Mouse (Mus musculus): ENCODE data around the gene Zfp69. TPM values are rescaled to one million over a fixed set of nuclear protein-coding genes. Genes with fewer than 3 reads are reported as not detected.

Zfp69 gene
- total RNA-seq, 2 experiments from 2014 or later = 1.3 to 1.8 TPM

DNA sequence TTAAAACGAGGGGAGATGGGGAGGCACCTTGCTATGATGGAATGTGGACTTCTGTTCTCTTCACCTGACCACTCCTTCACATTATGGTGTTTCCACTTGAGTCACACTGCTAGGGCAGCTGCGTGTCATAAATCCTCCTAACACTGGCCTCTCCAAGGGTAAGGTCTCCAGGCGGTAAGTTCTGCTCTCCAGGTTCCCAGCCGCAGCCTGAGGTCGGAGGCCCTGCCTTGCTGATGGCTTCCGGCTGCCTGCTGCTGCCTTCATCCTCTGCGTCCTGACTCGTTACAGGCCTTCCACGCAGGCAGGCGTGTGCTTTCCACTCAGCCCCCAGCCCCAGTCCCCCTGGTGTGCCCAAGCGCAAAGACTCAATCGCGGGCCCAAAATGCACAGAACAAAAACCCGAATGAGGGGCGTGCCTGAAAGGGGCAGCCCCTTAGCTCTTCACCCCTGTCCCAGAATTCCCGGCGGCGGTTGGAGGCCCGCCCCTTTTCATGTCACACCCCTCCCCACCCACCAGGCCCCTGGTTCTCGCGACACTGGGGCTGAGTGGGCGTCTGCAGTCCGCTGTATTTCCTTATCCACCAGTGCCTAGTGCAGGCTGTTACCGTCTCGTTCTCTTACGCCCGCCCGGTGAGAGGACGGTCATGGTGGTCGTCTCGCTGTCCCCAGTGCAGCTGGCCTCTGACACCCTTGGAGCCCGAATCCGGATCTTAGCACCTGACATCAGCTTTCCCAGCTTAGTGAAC, 26.8 kb downstream of the Zfp69 start, which contains the start of gene Exo5:
TSS of gene Exo5 (minus strand) at position 464 of the 746 bp plus-strand sequence.
- DNase-seq = peak; percentile 84 to 86

DNA sequence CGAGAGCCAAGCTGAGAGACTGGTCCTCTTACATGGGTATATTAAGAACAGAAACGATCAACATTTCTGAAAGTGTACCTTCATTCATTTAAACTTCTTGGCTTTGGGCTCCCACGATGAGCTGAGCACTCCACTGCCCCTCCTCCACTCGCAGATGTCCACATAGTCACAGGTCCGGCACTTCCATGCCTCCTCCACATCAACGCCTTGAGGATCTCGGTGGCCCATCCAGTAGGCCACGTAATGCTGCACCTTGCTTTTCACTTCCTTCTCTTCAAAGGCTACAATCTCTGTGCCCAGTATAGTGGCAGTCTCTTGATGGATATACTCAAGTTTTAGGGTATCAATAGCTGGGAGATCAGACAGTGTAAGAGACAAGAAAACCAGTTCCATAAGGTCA, 30.0 kb downstream of the Zfp69 start:
- DNase-seq = no peak

DNA sequence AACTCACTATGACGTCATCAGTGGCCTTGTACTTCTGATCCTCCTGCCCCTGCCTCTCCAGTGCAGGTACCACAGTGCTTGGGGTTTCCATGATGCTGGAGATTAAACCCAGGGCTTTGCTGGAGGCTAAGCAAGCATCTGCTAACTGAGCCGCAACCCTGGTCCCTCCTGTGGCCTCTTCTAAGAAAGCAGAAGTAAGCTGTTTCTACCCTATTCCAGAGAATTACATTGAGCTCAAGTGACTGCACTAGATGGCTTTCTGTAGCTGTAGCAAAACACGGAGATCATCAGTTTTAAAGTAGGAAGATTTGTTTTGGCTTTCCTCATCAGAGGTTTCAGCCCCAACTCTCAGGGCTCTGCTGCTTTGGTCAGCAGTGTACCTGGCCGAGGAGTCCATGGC, 37.0 kb downstream of the Zfp69 start:
- no peak for DNase-seq

DNA sequence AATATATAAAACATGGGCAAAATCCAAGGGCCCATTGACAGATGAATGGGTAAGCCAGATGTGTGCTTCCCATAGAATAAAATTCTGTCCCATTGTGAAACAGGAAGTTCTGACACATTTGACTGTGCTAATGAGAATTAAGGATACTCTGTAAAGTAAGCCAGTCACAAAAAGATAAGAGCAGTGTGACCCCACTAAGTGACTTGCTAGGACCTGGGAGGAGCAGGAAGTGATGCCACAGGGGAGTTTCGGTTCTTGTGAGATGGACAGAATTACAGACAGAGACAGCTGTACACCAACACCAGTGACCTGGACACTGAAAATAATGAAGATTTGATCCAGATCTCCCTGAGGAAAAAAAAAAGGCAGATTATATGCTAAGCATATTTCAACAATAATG, 37.6 kb downstream of the Zfp69 start:
- DNase-seq = no peak

DNA sequence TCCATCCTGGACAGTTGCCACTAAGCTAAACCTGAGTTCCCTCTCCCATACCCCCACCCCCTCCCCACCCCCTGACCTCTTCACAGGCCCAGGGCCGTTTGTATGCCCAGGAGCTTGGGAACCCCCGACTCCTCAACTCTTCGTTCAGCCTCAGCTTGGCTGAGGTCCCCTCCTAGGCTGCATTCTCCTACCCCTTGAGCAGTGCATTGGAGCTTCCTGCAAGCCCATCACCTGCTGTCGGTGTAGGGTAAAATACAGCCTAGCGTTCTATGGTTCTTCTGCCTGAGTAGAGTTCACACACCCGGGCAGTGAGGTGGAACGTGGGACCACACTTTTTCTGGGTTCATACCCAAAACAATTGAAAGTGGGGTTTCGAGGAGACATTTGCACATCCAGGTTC, 38.1 kb downstream of the Zfp69 start:
- no peak for DNase-seq

DNA sequence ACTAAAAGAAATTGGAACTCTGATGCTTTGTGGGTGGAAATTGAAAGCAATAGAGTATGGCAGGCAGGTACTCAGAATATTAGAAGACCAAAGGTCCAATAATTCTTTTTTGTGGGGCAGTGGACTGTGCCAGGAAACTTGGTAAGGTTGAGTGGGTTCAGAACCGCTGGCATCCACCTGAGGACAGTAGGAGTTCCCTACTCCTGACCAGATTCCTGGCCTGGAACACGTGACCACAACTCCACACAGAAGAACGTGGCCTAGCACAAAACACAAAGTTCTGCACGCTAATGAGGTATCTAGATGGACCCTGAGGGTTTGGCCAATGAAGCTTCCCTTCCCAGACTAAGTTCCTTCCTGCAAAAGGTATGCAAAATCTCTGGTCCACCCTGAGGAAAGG, 38.6 kb downstream of the Zfp69 start:
- no peak for DNase-seq

DNA sequence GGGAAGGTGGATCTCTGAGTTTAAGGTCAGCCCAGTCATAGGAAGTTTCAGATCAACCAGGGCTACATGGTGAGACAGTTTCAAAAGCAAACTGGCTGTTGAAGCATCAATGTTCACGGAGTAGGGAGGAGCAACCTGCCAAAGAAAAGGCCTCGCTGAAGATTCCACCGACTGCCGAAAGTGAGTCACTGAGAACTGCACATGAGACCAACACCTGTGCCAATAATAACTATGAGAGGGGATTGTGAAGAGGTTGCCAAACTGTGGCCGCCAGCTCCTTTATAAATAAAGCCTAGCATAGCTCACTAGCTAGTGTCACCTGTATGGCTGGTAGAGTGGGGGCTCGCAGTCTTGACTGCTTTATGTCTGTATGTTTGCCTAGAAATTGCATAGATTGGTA, 40.4 kb downstream of the Zfp69 start:
- no peak for DNase-seq

DNA sequence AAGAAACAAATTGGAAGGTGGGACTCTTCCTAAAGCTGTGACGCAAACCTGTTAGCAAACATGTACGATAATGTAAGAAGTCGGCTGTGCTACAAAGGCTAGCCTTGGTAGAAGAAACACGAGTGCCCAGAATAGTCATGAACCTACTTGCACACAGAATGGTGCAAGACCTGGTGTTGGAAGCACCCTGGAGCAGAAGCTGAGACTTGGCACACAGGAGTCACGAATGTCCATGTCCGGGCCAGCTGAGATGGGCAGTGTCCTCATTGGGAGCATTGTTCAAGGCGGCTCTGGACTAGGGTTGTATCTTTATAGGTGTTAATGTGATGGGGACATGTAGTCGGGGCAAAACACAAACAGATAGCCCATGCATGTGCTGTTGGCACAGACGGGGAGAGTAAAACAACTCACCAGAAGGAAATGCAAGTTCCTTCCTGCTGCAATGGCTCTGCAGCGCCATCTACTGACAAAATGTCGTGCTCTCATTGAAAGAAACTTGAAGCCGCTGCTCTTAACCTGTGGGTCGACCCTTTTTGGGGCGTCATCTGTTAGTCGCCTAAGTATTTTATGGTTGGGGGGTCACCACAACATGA, 41.8 kb downstream of the Zfp69 start:
- peak; percentile 27 to 36 for DNase-seq

DNA sequence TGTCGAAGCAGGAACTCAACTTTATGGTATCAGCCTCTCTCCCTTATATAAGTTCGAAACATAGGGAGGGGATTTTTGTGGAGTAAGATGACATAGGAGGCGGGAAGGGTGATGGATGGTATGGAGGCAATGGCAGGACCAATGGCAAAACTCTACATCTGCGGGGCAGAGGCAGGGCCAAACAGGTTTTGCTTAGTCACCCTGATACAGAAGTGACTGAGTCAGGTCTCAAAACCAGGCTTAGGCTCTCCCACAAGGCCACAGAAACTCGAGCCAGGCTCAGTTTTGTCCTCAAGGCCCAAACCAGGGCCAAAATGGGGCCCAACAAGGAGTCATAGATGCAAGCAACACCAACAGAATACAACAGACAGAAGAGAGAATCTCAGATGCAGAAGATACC, 45.9 kb downstream of the Zfp69 start:
- no peak for DNase-seq

DNA sequence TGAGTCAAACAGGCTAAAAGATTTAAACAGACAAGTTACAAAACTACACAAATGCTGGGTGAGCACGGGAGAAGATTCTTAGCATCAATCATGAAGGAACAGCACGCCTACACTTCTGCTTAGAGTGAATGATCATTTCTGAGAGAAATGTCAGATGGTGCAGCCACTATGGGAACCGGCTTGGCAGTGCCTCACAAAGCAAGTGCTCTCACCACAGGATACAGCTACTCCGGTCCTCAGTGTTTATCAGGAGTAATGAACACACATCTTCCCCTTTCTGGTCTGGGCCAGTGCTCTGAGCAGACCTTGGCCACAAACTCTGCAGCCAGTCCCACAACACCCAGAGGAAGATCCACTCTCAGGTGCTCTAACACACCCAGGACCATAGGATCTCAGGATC, 47.0 kb downstream of the Zfp69 start:
- no peak for DNase-seq

DNA sequence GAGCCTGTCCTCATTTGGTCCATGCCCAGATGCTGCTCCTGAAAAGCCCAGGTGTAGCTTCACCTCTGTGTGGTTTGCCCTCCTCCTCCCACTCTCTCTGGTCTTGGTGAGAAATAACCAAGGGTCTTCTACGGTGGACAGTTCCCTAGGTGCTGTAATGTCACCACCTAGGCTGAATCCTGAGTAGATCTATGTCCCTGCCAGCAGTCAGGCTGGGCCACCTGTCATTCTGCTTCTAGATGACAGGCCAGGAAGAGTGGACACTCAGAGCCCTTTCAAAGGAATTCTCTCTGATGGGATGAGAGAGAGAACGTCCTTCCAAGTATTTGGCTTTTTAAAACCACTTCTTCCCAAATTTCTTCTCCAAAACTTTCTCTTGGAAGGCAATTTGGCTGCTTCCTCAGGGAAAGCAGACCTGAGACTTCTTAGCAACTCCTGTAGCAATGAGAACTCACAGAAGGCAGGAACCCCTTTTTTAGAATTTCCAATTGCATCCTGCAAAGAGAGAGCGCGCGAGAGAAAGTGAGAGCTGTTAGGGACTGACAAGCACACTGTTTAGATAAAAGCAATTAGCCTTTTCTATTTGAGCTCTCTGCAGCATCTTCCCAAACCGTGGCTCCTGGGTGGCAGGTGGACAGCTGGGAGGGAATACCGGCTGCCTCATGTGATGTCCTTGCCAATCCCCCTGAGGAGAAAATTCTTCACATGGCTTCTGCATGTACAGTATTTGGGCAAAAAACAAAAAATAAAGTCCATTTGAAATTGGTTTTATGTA, 55.5 kb downstream of the Zfp69 start:
- no peak for DNase-seq

DNA sequence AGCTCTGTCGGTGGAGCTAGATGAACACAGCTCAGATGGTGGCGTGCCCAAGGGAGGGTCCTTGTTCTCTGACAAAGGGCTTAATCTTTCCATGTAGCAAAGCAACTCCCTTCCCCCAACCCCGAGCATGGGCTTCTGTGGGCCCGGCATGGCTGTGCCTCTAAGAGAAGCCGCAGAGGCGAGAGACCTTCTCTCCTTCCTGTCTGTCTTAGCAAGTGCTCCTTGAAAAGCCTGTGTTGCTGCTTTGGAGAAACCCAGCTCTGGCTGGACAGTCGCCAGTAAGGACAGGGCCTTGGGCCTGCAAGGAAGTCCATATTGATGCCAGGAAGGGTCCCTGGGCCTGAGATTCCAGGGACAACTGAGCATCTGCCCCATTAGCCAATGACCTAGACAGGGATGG, 56.3 kb downstream of the Zfp69 start:
- DNase-seq = no peak

DNA sequence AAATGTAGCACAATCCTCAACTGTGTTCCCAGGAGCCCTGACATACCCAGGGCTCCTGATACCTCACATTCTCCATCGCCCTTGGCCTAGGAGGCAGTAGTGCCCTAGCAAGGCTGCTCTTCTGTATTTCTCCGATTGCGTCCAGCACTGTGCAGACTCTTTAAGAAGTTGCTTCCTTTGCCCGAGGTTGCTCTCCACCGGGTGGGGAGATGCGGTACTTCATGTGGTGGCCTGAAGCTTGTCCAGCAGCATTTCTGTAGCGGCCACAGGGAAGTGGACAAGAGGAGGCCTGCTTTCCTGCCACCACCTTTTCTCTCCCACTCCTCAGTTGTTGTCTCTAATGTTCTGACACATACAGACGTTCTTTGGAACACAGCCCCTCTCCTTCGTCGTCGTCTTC, 56.9 kb downstream of the Zfp69 start:
- no peak for DNase-seq

DNA sequence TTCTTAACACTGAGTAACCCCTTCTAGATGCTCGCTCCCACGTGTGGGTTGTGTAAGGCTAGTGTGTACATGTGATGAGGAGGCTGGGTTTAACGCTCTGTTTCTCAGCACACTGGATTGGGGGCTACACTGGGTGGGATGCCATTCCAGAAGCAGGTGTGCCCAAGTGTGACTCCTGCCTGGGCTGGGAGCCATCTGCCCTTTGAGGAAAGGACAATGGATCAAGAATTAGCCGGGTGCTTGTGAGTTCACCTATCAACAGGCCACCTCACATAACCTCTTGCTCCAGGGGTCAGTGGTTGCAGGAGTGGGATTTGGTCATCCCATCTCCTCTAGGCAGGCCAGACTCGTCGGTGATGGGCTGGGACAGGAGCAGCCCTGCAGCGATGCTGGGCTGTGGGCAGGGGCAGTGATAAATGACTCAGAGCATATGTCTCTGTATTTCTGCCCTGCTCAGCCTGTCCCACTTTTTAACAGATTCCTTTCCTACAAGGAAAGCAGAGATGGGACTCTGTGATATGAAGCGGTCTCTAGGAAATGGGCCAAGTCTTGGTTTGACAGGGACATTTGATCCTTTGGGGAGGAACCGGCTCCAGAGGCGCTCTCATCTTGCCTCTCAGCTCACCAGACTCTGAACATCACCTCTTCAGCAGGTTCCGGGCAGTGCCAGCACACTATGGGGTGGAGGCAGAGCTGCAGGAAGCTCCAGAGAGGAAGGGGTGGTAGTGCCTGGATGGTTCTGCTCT, 57.7 kb downstream of the Zfp69 start:
- no peak for DNase-seq

DNA sequence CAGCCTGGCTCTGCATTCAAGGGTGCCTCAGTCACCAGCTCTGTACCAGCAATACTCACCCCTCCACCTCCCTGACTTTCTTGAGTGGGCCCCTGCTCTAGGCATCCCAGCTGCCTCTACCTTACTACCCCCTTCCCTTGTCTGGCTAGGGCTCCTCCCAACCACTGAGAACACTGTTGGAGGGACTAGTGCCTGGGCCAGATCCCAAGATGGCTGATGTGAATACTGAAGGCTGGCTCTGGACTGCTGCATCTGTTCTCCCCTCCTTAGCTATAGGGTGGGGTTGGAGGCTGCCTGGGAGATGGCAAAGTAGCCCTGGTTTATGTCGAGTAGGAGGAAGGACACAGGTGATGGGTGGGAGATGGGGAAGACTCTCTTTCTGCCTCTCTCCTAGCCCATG, 59.0 kb downstream of the Zfp69 start:
- no peak for DNase-seq

DNA sequence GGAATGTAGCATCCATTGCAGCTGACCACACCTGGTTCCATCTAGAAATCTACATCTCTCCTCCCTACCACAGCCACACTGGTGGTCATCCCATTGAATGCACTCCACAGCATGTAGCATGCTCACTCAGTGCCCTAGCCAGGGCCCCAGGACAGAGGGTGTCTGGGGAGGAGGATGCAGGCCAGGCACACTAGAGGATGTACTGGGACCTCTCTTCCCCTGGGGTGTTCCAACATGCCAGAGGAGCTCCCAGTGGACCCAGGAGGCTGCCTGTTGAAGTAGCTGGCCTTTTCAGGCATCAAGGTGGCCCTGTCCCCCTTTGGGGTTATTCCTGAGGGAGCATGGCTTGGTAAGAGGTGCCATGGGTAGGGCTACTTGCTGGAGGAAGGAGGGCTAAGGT, 59.5 kb downstream of the Zfp69 start:
- no peak for DNase-seq

DNA sequence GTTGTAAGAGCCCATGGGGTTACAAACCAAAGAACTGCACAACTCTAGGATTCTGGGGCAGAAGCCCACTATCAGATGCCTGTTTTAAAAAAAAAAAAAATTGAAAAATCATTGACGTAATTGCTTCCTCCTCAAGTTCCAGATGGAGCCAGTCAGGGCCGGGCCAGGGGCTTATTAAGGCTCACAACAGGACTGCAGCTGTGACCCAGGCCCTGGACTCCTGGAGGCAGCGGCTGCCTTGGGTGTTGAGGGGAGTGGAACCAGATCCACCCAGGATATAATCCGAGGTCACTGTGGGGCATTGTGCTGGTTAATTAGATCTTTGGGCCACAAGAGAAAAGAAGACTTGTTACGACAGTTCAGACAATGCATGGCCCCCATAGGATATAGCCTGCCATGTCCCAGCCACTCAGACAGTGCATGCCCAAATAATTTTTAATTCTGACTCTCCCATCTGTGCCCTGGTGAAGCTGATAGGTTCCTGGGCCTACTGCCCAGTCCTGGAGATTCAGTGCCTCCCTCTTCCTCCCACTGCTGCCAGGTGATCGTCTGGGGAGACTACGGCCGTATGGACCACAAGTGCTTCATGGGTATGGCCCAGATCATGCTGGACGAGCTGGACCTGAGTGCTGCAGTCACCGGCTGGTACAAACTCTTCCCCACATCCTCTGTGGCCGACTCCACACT, 60.6 kb downstream of the Zfp69 start:
- DNase-seq = no peak

DNA sequence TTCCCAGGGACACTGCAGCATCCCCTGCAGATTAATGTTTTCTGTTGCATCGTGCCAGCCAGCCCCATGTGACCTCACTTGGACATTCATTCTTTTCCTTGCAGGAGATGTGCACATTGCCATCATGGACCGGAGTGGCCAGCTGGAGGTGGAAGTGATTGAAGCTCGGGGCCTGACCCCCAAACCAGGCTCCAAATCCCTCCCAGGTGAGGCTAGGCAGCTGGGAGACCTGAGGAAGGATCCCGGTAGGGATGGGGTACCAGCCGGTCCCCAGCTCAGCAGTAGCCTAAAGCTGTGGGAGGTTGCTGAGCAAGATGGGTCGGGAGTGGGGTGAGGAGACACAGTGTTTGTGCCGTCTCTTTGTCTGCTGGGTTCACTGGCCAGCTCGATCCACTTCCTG, 62.6 kb downstream of the Zfp69 start:
- DNase-seq = no peak

DNA sequence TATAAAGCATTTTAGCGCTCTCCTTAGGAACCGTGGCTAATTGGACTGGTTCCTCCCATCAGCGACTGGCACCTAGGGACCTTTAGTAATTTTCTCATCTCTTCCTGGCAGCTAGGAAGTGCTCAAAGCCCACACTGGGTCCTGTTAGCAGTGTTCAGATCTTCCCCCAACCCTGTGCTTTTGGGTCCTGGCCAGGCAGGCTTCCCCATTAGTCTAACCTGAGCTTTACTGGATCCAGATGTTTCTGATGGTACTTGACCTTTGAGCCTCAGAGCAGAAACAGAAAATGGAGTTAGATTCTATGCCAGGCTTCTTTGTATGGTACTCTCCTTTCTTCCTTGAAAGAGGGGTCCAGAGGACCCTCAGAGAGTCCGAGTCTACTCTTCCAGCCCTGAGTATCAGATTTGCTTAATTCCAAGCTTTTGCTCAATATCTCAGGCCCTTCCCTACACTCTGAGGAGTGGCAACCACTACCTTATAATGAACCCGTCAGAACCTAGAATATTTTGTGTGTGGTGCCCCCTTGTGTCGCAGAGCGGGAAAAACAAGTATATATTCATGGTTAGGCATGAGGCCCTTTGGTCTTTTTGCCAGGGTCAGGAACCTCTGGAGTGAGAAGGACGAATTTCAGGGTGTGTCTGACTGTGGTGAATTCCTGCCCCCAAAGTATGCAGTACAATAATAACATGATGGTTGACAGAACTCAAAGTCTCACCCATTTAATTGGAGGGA, 64.0 kb downstream of the Zfp69 start:
- peak in 1 of 2 experiments; percentile 65 for DNase-seq

DNA sequence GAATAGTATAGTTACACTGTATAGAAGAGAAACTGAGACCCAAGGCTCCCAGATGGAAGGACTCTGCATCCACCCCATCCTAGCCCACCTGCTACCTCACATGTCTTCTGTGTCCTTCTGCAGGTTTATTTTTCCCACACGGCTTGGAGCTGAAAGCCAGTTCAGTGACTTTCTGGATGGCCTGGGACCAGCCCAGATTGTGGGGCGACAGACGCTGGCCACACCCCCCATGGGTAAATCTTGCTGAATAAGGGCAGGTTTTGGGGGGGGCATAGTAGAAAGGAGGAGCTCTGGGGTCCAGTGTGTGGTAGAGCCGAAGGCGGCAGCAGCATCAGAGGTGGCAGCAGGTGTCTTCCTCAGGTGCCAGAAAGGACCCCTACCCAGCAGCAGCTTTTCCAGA, 64.7 kb downstream of the Zfp69 start:
- DNase-seq = no peak

DNA sequence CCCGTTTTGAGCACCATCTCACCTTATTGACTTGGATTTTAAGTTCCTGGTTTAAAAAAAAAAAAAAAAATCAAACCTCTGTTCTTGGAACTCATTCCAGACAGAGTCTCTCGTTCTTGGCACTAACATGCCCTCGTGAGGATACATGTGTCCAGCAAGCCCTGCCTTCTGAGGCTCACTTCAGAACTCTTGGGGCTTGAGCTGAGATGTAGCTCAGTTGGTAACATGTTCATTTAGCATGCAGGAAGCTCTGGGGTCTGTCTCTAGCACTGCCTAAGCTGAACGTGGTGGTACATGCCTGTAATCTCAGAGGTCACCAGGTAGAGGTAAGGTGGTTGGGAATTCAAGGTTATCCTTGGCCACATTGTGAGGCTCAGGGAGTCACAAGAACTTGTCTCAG, 65.4 kb downstream of the Zfp69 start:
- no peak for DNase-seq

Data from layer of hippocampus, postnatal 36 days (tissue).